Mouse (Mus musculus) gastrocnemius, adult 2 months (tissue): ENCODE measurements at regions not wholly inside any gene's neighbourhood (a gene's known extent, or its start where the extent isn't known, plus 50 kb on each side); places are given as distances from the start of the nearest gene placed in this dataset.

ENCODE experiments used
- DNase-seq: peaks from one replicate; pipeline ENCODE4 v3.0.0; 2022
- H3K27ac ChIP-seq: fragments of 200-600 bp; 2 replicates; pipeline ENCODE4 v1.8.1; 2022; ENCODE audit warnings: mild to moderate bottlenecking
- H3K4me3 ChIP-seq: fragments of 200-600 bp; 2 replicates; pipeline ENCODE4 v1.8.1; 2022; ENCODE audit warnings: mild to moderate bottlenecking, moderate library complexity
- CTCF ChIP-seq: fragments of 200-600 bp; IDR thresholded peaks from 2 replicates; pipeline ENCODE4 v1.8.1; 2022; ENCODE audit warnings: antibody characterized with exemption, mild to moderate bottlenecking, moderate library complexity
- intact Hi-C: fragments of 180-260 bp; cut with DNase I; formaldehyde crosslinking; loops from one replicate; pipeline ENCODE4 v1.15.1; 2025

- no peak overlapping the region for H3K4me3 ChIP-seq
- no peak for TF ChIP-seq CTCF
- intact Hi-C loops: no loop called here
Observed at GRCm38 (mm10) chr7:71289702-71290101, 61.6 kb downstream of the Gm10295 start.

GRCm38 (mm10) chr7:71289266-71289665 lies 62.0 kb downstream of the Gm10295 start:
- Histone ChIP-seq H3K4me3 (no peak overlapping the region), H3K27ac (no peak overlapping the region)
- DNase-seq: no peak
- intact Hi-C loops: no loop called here
- TF ChIP-seq CTCF: no peak

More at GRCm38 (mm10) chr7:71289702-71290101, 61.6 kb downstream of the Gm10295 start:
- no peak for DNase-seq
- H3K27ac ChIP-seq: no peak overlapping the region

- Histone ChIP-seq H3K27ac (no peak overlapping the region), H3K4me3 (no peak overlapping the region)
- TF ChIP-seq CTCF: no peak
- intact Hi-C loops: no loop called here
- DNase-seq: no peak
Observed at GRCm38 (mm10) chr7:71287441-71287840, 63.8 kb downstream of the Gm10295 start.

GRCm38 (mm10) chr7:71284246-71284645 lies 67.0 kb downstream of the Gm10295 start:
- no peak for DNase-seq
- intact Hi-C loops: no loop called here
- Histone ChIP-seq H3K4me3 (no peak overlapping the region), H3K27ac (no peak overlapping the region)
- TF ChIP-seq CTCF: no peak

GRCm38 (mm10) chr7:71283419-71283818 lies 67.9 kb downstream of the Gm10295 start:
- TF ChIP-seq CTCF: no peak
- intact Hi-C loops: no loop called here
- Histone ChIP-seq H3K4me3 (no peak overlapping the region), H3K27ac (no peak overlapping the region)
- DNase-seq: no peak

- H3K4me3 ChIP-seq: no peak overlapping the region
Observed at GRCm38 (mm10) chr7:71266101-71266500, 85.2 kb downstream of the Gm10295 start.

GRCm38 (mm10) chr7:71264115-71264514 lies 87.2 kb downstream of the Gm10295 start:
- no peak overlapping the region for H3K4me3 ChIP-seq
- intact Hi-C loops: no loop called here
- TF ChIP-seq CTCF: no peak
- no peak for DNase-seq
- peak overlapping the region; percentile 53; the same call in 1 of the 2 replicates for H3K27ac ChIP-seq

More at GRCm38 (mm10) chr7:71266101-71266500, 85.2 kb downstream of the Gm10295 start:
- intact Hi-C loops: no loop called here
- TF ChIP-seq CTCF: no peak
- no peak overlapping the region for H3K27ac ChIP-seq
- no peak for DNase-seq

GRCm38 (mm10) chr7:71249669-71250068 lies 101.6 kb downstream of the Gm10295 start:
- TF ChIP-seq CTCF: no peak
- no peak for DNase-seq
- no peak overlapping the region for H3K27ac ChIP-seq
- no peak overlapping the region for H3K4me3 ChIP-seq
- intact Hi-C loops: no loop called here

- no peak for DNase-seq
- no peak for TF ChIP-seq CTCF
- Histone ChIP-seq H3K4me3 (no peak overlapping the region), H3K27ac (no peak overlapping the region)
- intact Hi-C loops: no loop called here
Observed at GRCm38 (mm10) chr7:71249216-71249615, 102.1 kb downstream of the Gm10295 start.

GRCm38 (mm10) chr7:71247922-71248321 lies 103.4 kb downstream of the Gm10295 start:
- no peak for DNase-seq
- intact Hi-C loops: no loop called here
- TF ChIP-seq CTCF: no peak
- H3K27ac ChIP-seq: peak overlapping the region; percentile 28; the same call in 1 of the 2 replicates
- no peak overlapping the region for H3K4me3 ChIP-seq

GRCm38 (mm10) chr7:71242379-71242911 lies 108.8 kb downstream of the Gm10295 start:
- no peak for DNase-seq
- H3K27ac ChIP-seq: no peak overlapping the region
- TF ChIP-seq CTCF: no peak
- intact Hi-C loops: no loop called here
- no peak overlapping the region for H3K4me3 ChIP-seq

GRCm38 (mm10) chr7:71239207-71239606 lies 112.1 kb downstream of the Gm10295 start:
- no peak for DNase-seq
- Histone ChIP-seq H3K4me3 (no peak overlapping the region), H3K27ac (no peak overlapping the region)
- TF ChIP-seq CTCF: no peak
- intact Hi-C loops: no loop called here

- intact Hi-C loops: no loop called here
- H3K4me3 ChIP-seq: no peak overlapping the region
- H3K27ac ChIP-seq: no peak overlapping the region
- TF ChIP-seq CTCF: no peak
- no peak for DNase-seq
Observed at GRCm38 (mm10) chr7:71236334-71236733, 115.0 kb downstream of the Gm10295 start.

GRCm38 (mm10) chr7:71234176-71234769 lies 117.0 kb downstream of the Gm10295 start:
- no peak for DNase-seq
- H3K4me3 ChIP-seq: no peak overlapping the region
- no peak for TF ChIP-seq CTCF
- peak overlapping the region; percentile 53 for H3K27ac ChIP-seq
- intact Hi-C loops: no loop called here
